8 mouse cellular contexts compared by ENCODE assay signal in the genomic region with DNA sequence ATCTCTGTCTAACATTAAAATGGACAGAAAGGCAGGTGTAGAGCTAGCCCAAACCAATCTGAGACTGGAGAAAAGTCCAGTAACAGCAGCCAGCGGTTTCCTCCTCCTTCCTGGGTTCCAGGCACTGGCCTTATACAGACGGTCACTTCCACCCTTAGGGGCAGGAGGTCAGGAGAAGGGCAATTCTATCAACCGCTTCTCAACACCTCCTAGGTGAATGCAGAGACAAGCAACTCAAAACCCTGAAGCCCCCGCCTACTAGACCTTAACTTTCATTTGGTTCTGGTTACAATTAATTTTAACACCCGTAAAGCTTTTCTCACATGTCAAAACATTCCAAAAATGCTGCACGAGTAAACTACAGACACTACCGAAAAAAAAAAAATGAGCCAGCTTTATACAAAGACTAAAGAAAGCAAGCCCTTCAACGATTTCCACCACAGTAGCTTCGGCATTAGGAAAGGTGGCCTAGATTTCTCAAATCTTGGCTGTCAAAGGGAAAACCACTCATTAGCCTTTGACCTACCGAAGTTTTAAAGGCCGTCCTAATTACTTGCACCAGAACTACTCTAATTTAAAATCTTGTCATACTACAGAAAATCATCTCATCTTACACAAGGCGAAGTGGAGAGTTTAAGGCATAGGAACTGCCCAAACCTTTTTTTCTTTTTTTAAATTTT. TPM values are rescaled to one million over a fixed set of nuclear protein-coding genes. Genes with fewer than 3 reads are reported as not detected.
DNase-seq lines count a peak whose midpoint lies in the region; ATAC-seq and TF ChIP-seq lines count a peak whose summit lies in the region.

No protein-coding gene starts in this region.

- no peak for DNase-seq in kidney, adult 11 months
- DNase-seq in hindbrain, postnatal 0 days (ENCODE audit: low spot score) = peak; percentile 25
- DNase-seq in neural tube, embryonic 11.5 days (ENCODE audit: low spot score) = no peak
- DNase-seq in adrenal gland, postnatal 10 days = no peak
- DNase-seq in cerebellum, adult 18-20 months = no peak
- DNase-seq in spleen, adult 18-20 months = no peak

- H3K9me3 ChIP-seq in kidney, embryonic 14.5 days (ENCODE audit: control insufficient read depth, low read length) = no peaks in the 10 kb centered on the region
- no peaks in the 10 kb centered on the region for H3K9me3 ChIP-seq in hindbrain, postnatal 0 days (ENCODE audit: low read length)
- no peaks in the 10 kb centered on the region for H3K9me3 ChIP-seq in neural tube, embryonic 11.5 days (ENCODE audit: control insufficient read depth, low read length)

- H3K4me2 ChIP-seq in kidney, embryonic 14.5 days (replicated peaks; ENCODE audit: low read depth, low read length) = peak overlapping the region; percentile 92
- H3K4me2 ChIP-seq in hindbrain, postnatal 0 days (ENCODE audit: low read depth, low read length) = peak overlapping the region; percentile 100
- peak overlapping the region; percentile 96 for H3K4me2 ChIP-seq in neural tube, embryonic 11.5 days (ENCODE audit: low read depth)

- peak overlapping the region; percentile 82 for H3K4me3 ChIP-seq in kidney, embryonic 14.5 days (ENCODE audit: low read length)
- H3K4me3 ChIP-seq in cortical plate, adult 2 months (ENCODE audit: insufficient read depth, low read length) = peak overlapping the region; percentile 64
- H3K4me3 ChIP-seq in hindbrain, postnatal 0 days (ENCODE audit: low read length) = peak overlapping the region; percentile 82
- peak overlapping the region; percentile 73 for H3K4me3 ChIP-seq in neural tube, embryonic 11.5 days (ENCODE audit: low read depth, low read length)

- peak; percentile 25; the same call in 1 of the 2 replicates for ATAC-seq in kidney, embryonic 14.5 days (ENCODE audit: low FRiP score, low TSS enrichment)
- ATAC-seq in hindbrain, postnatal 0 days = no peak
- ATAC-seq in neural tube, embryonic 11.5 days (ENCODE audit: insufficient read depth, low FRiP score, low TSS enrichment) = no peak

- no peak for TF ChIP-seq CTCF in cortical plate, adult 2 months (IDR thresholded peaks at IDR 0.05; ENCODE audit: extremely low read depth, insufficient read depth, low read length)
- TF ChIP-seq CTCF in hindbrain, postnatal 0 days (IDR thresholded peaks at IDR 0.05; ENCODE audit: low read depth) = no peak

- peaks cover 14% of the 10 kb centered on the region for H3K4me1 ChIP-seq in kidney, embryonic 14.5 days (ENCODE audit: control insufficient read depth, insufficient read depth, low read length)
- peaks cover 6% of the 10 kb centered on the region for H3K4me1 ChIP-seq in cortical plate, adult 2 months (ENCODE audit: control insufficient read depth, insufficient read depth, low read length)
- H3K4me1 ChIP-seq in hindbrain, postnatal 0 days (ENCODE audit: insufficient read depth, low read length) = peaks cover 16% of the 10 kb centered on the region
- H3K4me1 ChIP-seq in neural tube, embryonic 11.5 days (ENCODE audit: control insufficient read depth, insufficient read depth, low read length) = peaks cover 19% of the 10 kb centered on the region; the same call in 1 of the 2 replicates

- H3K9ac ChIP-seq in kidney, embryonic 14.5 days (ENCODE audit: low read depth, low read length) = peak overlapping the region; percentile 95
- H3K9ac ChIP-seq in hindbrain, postnatal 0 days (replicated peaks; ENCODE audit: low read length) = peak overlapping the region; percentile 84
- peak overlapping the region; percentile 82 for H3K9ac ChIP-seq in neural tube, embryonic 11.5 days (ENCODE audit: low read length)

- no peak for TF ChIP-seq POLR2A in cortical plate, adult 2 months (IDR thresholded peaks at IDR 0.05; ENCODE audit: extremely low read depth, insufficient read depth, low read length)

- no peaks in the 10 kb centered on the region for H3K36me3 ChIP-seq in kidney, embryonic 14.5 days (ENCODE audit: control insufficient read depth, insufficient read depth, low read length)
- no peaks in the 10 kb centered on the region for H3K36me3 ChIP-seq in hindbrain, postnatal 0 days (ENCODE audit: insufficient read depth, low read length)
- H3K36me3 ChIP-seq in neural tube, embryonic 11.5 days (ENCODE audit: control insufficient read depth, insufficient read depth, low read length) = no peaks in the 10 kb centered on the region

- under 1% methylated on average over 12 of the region's 12 CpGs for WGBS in kidney, embryonic 14.5 days
- 2% methylated on average over 12 of the region's 12 CpGs for WGBS in hindbrain, postnatal 0 days
- WGBS in neural tube, embryonic 11.5 days = 1% methylated on average over 12 of the region's 12 CpGs

- peak overlapping the region; percentile 94 for H3K27ac ChIP-seq in kidney, embryonic 14.5 days (ENCODE audit: low read depth, low read length)
- peak overlapping the region; percentile 17; the same call in 1 of the 2 replicates for H3K27ac ChIP-seq in cortical plate, adult 2 months (ENCODE audit: insufficient read depth, low read length)
- H3K27ac ChIP-seq in hindbrain, postnatal 0 days = peak overlapping the region; percentile 98
- H3K27ac ChIP-seq in neural tube, embryonic 11.5 days (ENCODE audit: low read depth, low read length) = no peak overlapping the region; the same call in 1 of the 2 replicates

- H3K27me3 ChIP-seq in kidney, embryonic 14.5 days (ENCODE audit: control insufficient read depth, insufficient read depth, low read length) = no peaks in the 10 kb centered on the region
- H3K27me3 ChIP-seq in hindbrain, postnatal 0 days (ENCODE audit: insufficient read depth, low read length) = no peaks in the 10 kb centered on the region
- H3K27me3 ChIP-seq in neural tube, embryonic 11.5 days (ENCODE audit: control insufficient read depth, insufficient read depth, low read length) = no peaks in the 10 kb centered on the region

RNA-seq across cellular contexts. Expression of gene Fam168b, which starts 1.0 kb away (rescaled TPM):
- 39.8 and 68.8 TPM in 2 replicates for polyA plus RNA-seq in kidney, embryonic 14.5 days (2014; fragmentation: Nextera tagmentation; extraction: Ambion mirVana)
- polyA plus RNA-seq in cortical plate, adult 2 months (2012; rRNA removed) = 237 and 250 TPM in 2 replicates
- 367 and 457 TPM in 2 replicates for total RNA-seq in hindbrain, postnatal 0 days (2014; rRNA removed)
- 81.5 and 90.6 TPM in 2 replicates for polyA plus RNA-seq in hindbrain, postnatal 0 days (2015; fragmentation: Nextera tagmentation; extraction: Ambion mirVana)
- polyA plus RNA-seq in neural tube, embryonic 11.5 days (2014; fragmentation: Nextera tagmentation; extraction: Ambion mirVana) = 134 and 148 TPM in 2 replicates
- total RNA-seq in adrenal gland, postnatal 10 days (2021) = 100 to 1,000 TPM; 115 to 121 TPM

RNA-seq across cellular contexts. Expression of gene Plekhb2, which starts 7.9 kb away (rescaled TPM):
- polyA plus RNA-seq in kidney, embryonic 14.5 days (2014; fragmentation: Nextera tagmentation; extraction: Ambion mirVana) = 18.7 and 36.0 TPM in 2 replicates
- polyA plus RNA-seq in cortical plate, adult 2 months (2012; rRNA removed) = 172 and 184 TPM in 2 replicates
- total RNA-seq in hindbrain, postnatal 0 days (2014; rRNA removed) = 98.6 and 117 TPM in 2 replicates
- polyA plus RNA-seq in hindbrain, postnatal 0 days (2015; fragmentation: Nextera tagmentation; extraction: Ambion mirVana) = 104 and 107 TPM in 2 replicates
- 54.6 and 57.3 TPM in 2 replicates for polyA plus RNA-seq in neural tube, embryonic 11.5 days (2014; fragmentation: Nextera tagmentation; extraction: Ambion mirVana)
- total RNA-seq in adrenal gland, postnatal 10 days (2021) = 10 to 100 TPM; 79.0 to 92.5 TPM
